Mouse (Mus musculus) cerebellum, adult 2 months (tissue): Measurements from ENCODE around the gene Prkag2. TPM values are rescaled to one million over a fixed set of nuclear protein-coding genes. Genes with fewer than 3 reads are reported as not detected.

Source experiments
- DNase-seq, 2 experiments: peaks; one replicate each; pipeline ENCODE4 v3.0.0; 2021
- H3K27ac ChIP-seq: fragments of 200-500 bp; 2 replicates; pipeline ENCODE4 v1.5.1; 2012; ENCODE audit warnings: low read length, control low read depth, inconsistent platforms; ENCODE audit not compliant: insufficient read depth
- H3K27me3 ChIP-seq: fragments of 200-500 bp; 2 replicates; pipeline ENCODE4 v1.6.1; 2012; ENCODE audit warnings: inconsistent platforms, mild to moderate bottlenecking, low read length, moderate library complexity; ENCODE audit not compliant: control insufficient read depth, insufficient read depth
- H3K4me1 ChIP-seq: fragments of 200-500 bp; 2 replicates; pipeline ENCODE4 v1.6.1; 2011; ENCODE audit warnings: low read length; ENCODE audit not compliant: control insufficient read depth, insufficient read depth
- H3K4me3 ChIP-seq: fragments of 200-500 bp; replicated peaks from 2 replicates; pipeline ENCODE3; 2011; ENCODE audit warnings: mild to moderate bottlenecking, low read depth, low read length, control low read depth; ENCODE audit not compliant: insufficient read depth
- CTCF ChIP-seq: fragments of 200-500 bp; IDR thresholded peaks from 2 replicates; pipeline ENCODE4 v1.5.1; 2011; ENCODE audit warnings: low read depth, mild to moderate bottlenecking, control low read depth, low read length, moderate library complexity, borderline replicate concordance; ENCODE audit not compliant: insufficient read depth
- POLR2A ChIP-seq: fragments of 200-500 bp; IDR thresholded peaks from 2 replicates; pipeline ENCODE4 v1.6.1; 2011; ENCODE audit warnings: low read length, control low read depth, borderline replicate concordance; ENCODE audit not compliant: insufficient read depth
- WGBS: fragments of 180-500 bp; shearing (Covaris S2); methylation state at CpG from one replicate; pipeline ENCODE4 v1.1.7; 2018; 5-methylcytosine and 5-hydroxymethylcytosine counted together
- polyA plus RNA-seq: library from polyadenylated mRNA; depleted of rRNA; stranded (reverse); fragments of >200 nt; gene quantifications from 2 replicates; pipeline ENCODE4 v1.2.3, GENCODE M21; 2012

The Prkag2 gene
- polyA plus RNA-seq, 1 experiment = 92.0 TPM

GRCm38 (mm10) chr5:25001391-25001794 lies 99.0 kb downstream of the Prkag2 start:
- Histone ChIP-seq H3K4me1 (no peaks in the 10 kb centered on the region), H3K27me3 (no peaks in the 10 kb centered on the region), H3K4me3 (no peak overlapping the region), H3K27ac (no peak overlapping the region)
- WGBS = 79% methylated on average over 8 of the region's 8 CpGs
- no peak for DNase-seq
- no peak for TF ChIP-seq POLR2A
- no peak for TF ChIP-seq CTCF

GRCm38 (mm10) chr5:24999351-24999750 lies 101.1 kb downstream of the Prkag2 start:
- TF ChIP-seq CTCF (no peak), POLR2A (no peak)
- H3K4me3 ChIP-seq = no peak overlapping the region
- H3K27me3 ChIP-seq = no peaks in the 10 kb centered on the region
- no peak for DNase-seq
- H3K27ac ChIP-seq = no peak overlapping the region
- no peaks in the 10 kb centered on the region; the same call in 1 of the 2 replicates for H3K4me1 ChIP-seq
- WGBS = 92% methylated on average over 4 of the region's 4 CpGs

GRCm38 (mm10) chr5:24995576-24996100 lies 104.8 kb downstream of the Prkag2 start:
- Histone ChIP-seq H3K27me3 (no peaks in the 10 kb centered on the region), H3K4me1 (peaks cover 5% of the 10 kb centered on the region), H3K4me3 (peak overlapping the region; percentile 63), H3K27ac (peak overlapping the region; percentile 55)
- peak; percentile 71 to 82 for DNase-seq
- WGBS = 12% methylated on average over 13 of the region's 13 CpGs
- TF ChIP-seq CTCF = no peak
- peak; percentile 47; the same call in 1 of the 2 replicates for TF ChIP-seq POLR2A

- no peaks in the 10 kb centered on the region for H3K27me3 ChIP-seq
- DNase-seq = no peak
- H3K4me1 ChIP-seq = peaks cover 17% of the 10 kb centered on the region
- no peak overlapping the region for H3K4me3 ChIP-seq
- TF ChIP-seq CTCF (no peak), POLR2A (no peak)
- WGBS = 85% methylated on average over 3 of the region's 3 CpGs
- H3K27ac ChIP-seq = no peak overlapping the region
Observed at GRCm38 (mm10) chr5:24993190-24993589, 107.3 kb downstream of the Prkag2 start.

- no peak overlapping the region for H3K27ac ChIP-seq
- no peak for TF ChIP-seq POLR2A
- TF ChIP-seq CTCF = no peak
- no peak for DNase-seq
- WGBS = 89% methylated on average over 1 of the region's 1 CpGs
- H3K27me3 ChIP-seq = no peaks in the 10 kb centered on the region
- H3K4me1 ChIP-seq = peaks cover 21% of the 10 kb centered on the region
- no peak overlapping the region for H3K4me3 ChIP-seq
Observed at GRCm38 (mm10) chr5:24991575-24991974, 108.9 kb downstream of the Prkag2 start.

GRCm38 (mm10) chr5:24990460-24990859 lies 110.0 kb downstream of the Prkag2 start:
- Histone ChIP-seq H3K4me1 (peaks cover 28% of the 10 kb centered on the region), H3K27me3 (no peaks in the 10 kb centered on the region), H3K27ac (no peak overlapping the region), H3K4me3 (no peak overlapping the region)
- 14% methylated on average over 5 of the region's 5 CpGs for WGBS
- TF ChIP-seq POLR2A (no peak), CTCF (no peak)
- DNase-seq = peak; percentile 52 to 53

- H3K4me1 ChIP-seq = peaks cover 35% of the 10 kb centered on the region
- WGBS = 40% methylated on average over 3 of the region's 3 CpGs
- TF ChIP-seq POLR2A (no peak), CTCF (no peak)
- no peaks in the 10 kb centered on the region for H3K27me3 ChIP-seq
- no peak for DNase-seq
- no peak overlapping the region for H3K4me3 ChIP-seq
- no peak overlapping the region for H3K27ac ChIP-seq
Observed at GRCm38 (mm10) chr5:24989683-24990082, 110.8 kb downstream of the Prkag2 start.

- WGBS = 10% methylated on average over 2 of the region's 2 CpGs
Observed at GRCm38 (mm10) chr5:24986956-24987355, 113.5 kb downstream of the Prkag2 start.

More at GRCm38 (mm10) chr5:24986956-24987355, 113.5 kb downstream of the Prkag2 start:
- DNase-seq = peak; percentile 71 to 85
- peak overlapping the region; percentile 99 for H3K27ac ChIP-seq
- H3K4me1 ChIP-seq = peaks cover 49% of the 10 kb centered on the region
- H3K4me3 ChIP-seq = peak overlapping the region; percentile 56
- peak; percentile 43; the same call in 1 of the 2 replicates for TF ChIP-seq POLR2A
- peak; percentile 25; the same call in 1 of the 2 replicates for TF ChIP-seq CTCF
- no peaks in the 10 kb centered on the region for H3K27me3 ChIP-seq
